9 mouse cellular contexts compared by ENCODE assay signal in genomic region chr11:20347548-20347947, GRCm38 (mm10). TPM values are rescaled to one million over a fixed set of nuclear protein-coding genes. Genes with fewer than 3 reads are reported as not detected.
DNase-seq lines count a peak whose midpoint lies in the region; ATAC-seq and TF ChIP-seq lines count a peak whose summit lies in the region.
"Had no signal": no experiment of that assay in that cellular context is flagged by ENCODE, and none has a peak within 500 bp of the region (broad histone marks: within the 10 kb centered on the region; RNA-seq: fewer than 3 reads in every experiment).

No protein-coding gene starts in this region.

- TF ChIP-seq CTCF in cerebellum, adult 2 months (IDR thresholded peaks at IDR 0.05; ENCODE audit: borderline replicate concordance, insufficient read depth, low read depth, low read length), result no peak

- 71% methylated on average over 6 of the region's 6 CpGs for WGBS in midbrain, embryonic 16.5 days
- WGBS in midbrain, embryonic 11.5 days, result 92% methylated on average over 6 of the region's 6 CpGs
- WGBS in cerebellum, adult 2 months, result 8% methylated on average over 6 of the region's 6 CpGs
- 90% methylated on average over 6 of the region's 6 CpGs for WGBS in hindbrain, embryonic 11.5 days

- no peak overlapping the region for H3K4me3 ChIP-seq in midbrain, embryonic 16.5 days (ENCODE audit: low read depth, low read length)
- H3K4me3 ChIP-seq in midbrain, embryonic 11.5 days (ENCODE audit: low read depth, low read length), result no peak overlapping the region
- H3K4me3 ChIP-seq in cerebellum, adult 2 months (replicated peaks; ENCODE audit: insufficient read depth, low read depth, low read length), result no peak overlapping the region
- H3K4me3 ChIP-seq in hindbrain, embryonic 11.5 days (ENCODE audit: low read depth, low read length), result no peak overlapping the region

- no peak for DNase-seq in midbrain, embryonic 11.5 days (ENCODE audit: low spot score, missing footprints)
- DNase-seq in cerebellum, adult 2 months, result peak; percentile 94
- peak; percentile 13 to 42 for DNase-seq in gastrocnemius, postnatal 36 days
- peak; percentile 75 to 89 for DNase-seq in layer of hippocampus, postnatal 14 days (ENCODE audit: low spot score in 2 of 2)
- peak; percentile 57 for DNase-seq in right cerebral cortex, postnatal 25 days
- DNase-seq in spleen, adult 12 weeks (ENCODE audit: low spot score), result no peak
- DNase-seq in hindbrain, embryonic 11.5 days (ENCODE audit: low spot score), result no peak

- no peaks in the 10 kb centered on the region for H3K4me1 ChIP-seq in midbrain, embryonic 16.5 days (ENCODE audit: control insufficient read depth, insufficient read depth, low read length)
- no peaks in the 10 kb centered on the region for H3K4me1 ChIP-seq in midbrain, embryonic 11.5 days (ENCODE audit: control insufficient read depth, insufficient read depth, low read length)
- H3K4me1 ChIP-seq in cerebellum, adult 2 months (ENCODE audit: control insufficient read depth, insufficient read depth, low read length), result peaks cover 8% of the 10 kb centered on the region; the same call in 1 of the 2 replicates
- H3K4me1 ChIP-seq in hindbrain, embryonic 11.5 days (replicated peaks; ENCODE audit: control insufficient read depth, insufficient read depth, low read length), result no peaks in the 10 kb centered on the region

- intact Hi-C loops in gastrocnemius, postnatal 36 days (cut with DNase I), result no loop called here

- H3K36me3 ChIP-seq in midbrain, embryonic 16.5 days (ENCODE audit: control insufficient read depth, insufficient read depth, low read length), result no peaks in the 10 kb centered on the region
- no peaks in the 10 kb centered on the region for H3K36me3 ChIP-seq in midbrain, embryonic 11.5 days (ENCODE audit: control insufficient read depth, insufficient read depth, low read length)
- no peaks in the 10 kb centered on the region for H3K36me3 ChIP-seq in hindbrain, embryonic 11.5 days (ENCODE audit: control insufficient read depth, insufficient read depth, low read length)

- no peak for TF ChIP-seq POLR2A in cerebellum, adult 2 months (IDR thresholded peaks at IDR 0.05; ENCODE audit: borderline replicate concordance, insufficient read depth, low read length)

- no peak overlapping the region for H3K27ac ChIP-seq in midbrain, embryonic 16.5 days (ENCODE audit: low read length)
- H3K27ac ChIP-seq in midbrain, embryonic 11.5 days (ENCODE audit: low read depth, low read length), result no peak overlapping the region
- no peak overlapping the region for H3K27ac ChIP-seq in cerebellum, adult 2 months (ENCODE audit: insufficient read depth, low read length)
- no peak overlapping the region for H3K27ac ChIP-seq in hindbrain, embryonic 11.5 days (ENCODE audit: low read depth, low read length)

- H3K9ac ChIP-seq in midbrain, embryonic 16.5 days (ENCODE audit: low read depth, low read length), result no peak overlapping the region
- H3K9ac ChIP-seq in midbrain, embryonic 11.5 days (ENCODE audit: low read length), result no peak overlapping the region
- H3K9ac ChIP-seq in hindbrain, embryonic 11.5 days (ENCODE audit: low read depth, low read length), result no peak overlapping the region

- no peak overlapping the region for H3K4me2 ChIP-seq in midbrain, embryonic 16.5 days (ENCODE audit: low read length)
- no peak overlapping the region for H3K4me2 ChIP-seq in midbrain, embryonic 11.5 days
- H3K4me2 ChIP-seq in hindbrain, embryonic 11.5 days (replicated peaks; ENCODE audit: low read depth, low read length), result no peak overlapping the region

- H3K27me3 ChIP-seq in midbrain, embryonic 16.5 days (ENCODE audit: control insufficient read depth, insufficient read depth, low read depth, low read length), result no peaks in the 10 kb centered on the region
- no peaks in the 10 kb centered on the region for H3K27me3 ChIP-seq in midbrain, embryonic 11.5 days (ENCODE audit: control insufficient read depth, insufficient read depth, low read length)
- H3K27me3 ChIP-seq in cerebellum, adult 2 months (ENCODE audit: control insufficient read depth, insufficient read depth, low read length), result no peaks in the 10 kb centered on the region
- no peaks in the 10 kb centered on the region for H3K27me3 ChIP-seq in hindbrain, embryonic 11.5 days (ENCODE audit: control insufficient read depth, insufficient read depth, low read length)

- peak; percentile 66; the same call in 1 of the 2 replicates for ATAC-seq in midbrain, embryonic 16.5 days
- ATAC-seq in midbrain, embryonic 11.5 days (ENCODE audit: low FRiP score), result no peak
- no peak for ATAC-seq in hindbrain, embryonic 11.5 days (ENCODE audit: low FRiP score)

- no peaks in the 10 kb centered on the region for H3K9me3 ChIP-seq in midbrain, embryonic 16.5 days (replicated peaks; ENCODE audit: control insufficient read depth, low read length, poor library complexity, severe bottlenecking)
- H3K9me3 ChIP-seq in midbrain, embryonic 11.5 days (ENCODE audit: control insufficient read depth, low read length), result no peaks in the 10 kb centered on the region
- no peaks in the 10 kb centered on the region for H3K9me3 ChIP-seq in hindbrain, embryonic 11.5 days (ENCODE audit: control insufficient read depth, low read length)

RNA-seq across cellular contexts. Expression of gene Slc1a4, which starts 15.0 kb away (rescaled TPM):
- polyA plus RNA-seq in midbrain, embryonic 16.5 days (2015; fragmentation: Nextera tagmentation; extraction: Ambion mirVana), result 65.0 and 75.6 TPM in 2 replicates
- polyA plus RNA-seq in midbrain, embryonic 11.5 days (2014; fragmentation: Nextera tagmentation; extraction: Ambion mirVana), result 20.2 and 21.0 TPM in 2 replicates
- polyA plus RNA-seq in cerebellum, adult 2 months (2012; rRNA removed), result 15.9 and 18.6 TPM in 2 replicates
- under 1 TPM; 0.71 to 0.81 TPM for total RNA-seq in gastrocnemius, postnatal 36 days (2021)
- 10 to 100 TPM; 49.1 to 51.3 TPM for total RNA-seq in layer of hippocampus, postnatal 14 days (2021)
- polyA plus RNA-seq in hindbrain, embryonic 11.5 days (2014; fragmentation: Nextera tagmentation; extraction: Ambion mirVana), result 19.3 and 19.4 TPM in 2 replicates
- total RNA-seq: neutrophil, adult 5-6 weeks had no signal

Comparison
In these comparisons a context has a peak if more than half of its experiments do, and no peak if none do; other contexts are left out.
1. DNase-seq: peak in cerebellum, adult 2 months (2 of 2), gastrocnemius, postnatal 36 days (2 of 2), layer of hippocampus, postnatal 14 days (2 of 2) and right cerebral cortex, postnatal 25 days (single experiment); none in midbrain, embryonic 11.5 days (single experiment), spleen, adult 12 weeks (single experiment) and hindbrain, embryonic 11.5 days (single experiment).